Mouse (Mus musculus): ENCODE data around the gene A730049H05Rik. TPM values are rescaled to one million over a fixed set of nuclear protein-coding genes. Genes with fewer than 3 reads are reported as not detected.

The A730049H05Rik gene
- total RNA-seq, 2 experiments from 2014 or later, result 0.99 to 2.0 TPM

DNA sequence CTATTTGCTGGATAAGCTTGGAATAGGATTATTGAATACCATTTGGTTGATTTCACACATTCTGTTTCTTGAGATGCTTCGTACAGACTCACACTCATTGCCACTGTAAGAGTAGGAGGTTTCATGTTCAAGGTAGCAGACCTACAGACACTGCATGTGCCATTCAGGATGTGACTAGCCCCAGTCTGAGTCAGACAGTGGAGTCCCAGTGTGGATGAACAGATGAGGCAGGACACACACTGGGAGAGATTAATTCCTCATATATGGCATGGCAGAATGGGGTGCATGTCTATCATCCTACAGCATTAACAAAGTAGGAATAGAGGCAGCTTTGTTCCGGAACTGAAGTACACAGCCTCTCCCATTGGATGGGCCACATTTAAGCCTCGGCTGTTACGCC lies 61.0 kb downstream of the A730049H05Rik start:
- DNase-seq (ENCODE audit: low spot score in 2 of 2), result no peak

DNA sequence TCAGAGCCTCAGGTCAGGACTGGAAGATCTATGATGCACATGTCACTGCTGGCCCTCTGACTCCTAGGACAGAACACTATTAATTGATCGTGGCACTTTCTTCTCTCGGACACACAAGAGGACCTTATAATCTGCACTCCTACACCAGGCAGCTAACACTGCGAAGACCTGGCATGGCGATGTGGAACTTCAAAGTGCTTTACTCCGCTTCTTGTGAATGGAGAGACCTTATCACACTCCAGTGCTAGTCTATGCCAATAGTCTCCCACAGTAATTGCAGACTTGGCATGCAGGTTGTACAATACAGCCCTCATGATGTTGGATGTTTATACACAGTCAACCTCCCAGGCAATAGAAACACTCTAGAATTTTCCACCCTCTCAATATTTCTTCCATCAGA lies 62.5 kb downstream of the A730049H05Rik start:
- DNase-seq (ENCODE audit: low spot score in 2 of 2), result no peak

DNA sequence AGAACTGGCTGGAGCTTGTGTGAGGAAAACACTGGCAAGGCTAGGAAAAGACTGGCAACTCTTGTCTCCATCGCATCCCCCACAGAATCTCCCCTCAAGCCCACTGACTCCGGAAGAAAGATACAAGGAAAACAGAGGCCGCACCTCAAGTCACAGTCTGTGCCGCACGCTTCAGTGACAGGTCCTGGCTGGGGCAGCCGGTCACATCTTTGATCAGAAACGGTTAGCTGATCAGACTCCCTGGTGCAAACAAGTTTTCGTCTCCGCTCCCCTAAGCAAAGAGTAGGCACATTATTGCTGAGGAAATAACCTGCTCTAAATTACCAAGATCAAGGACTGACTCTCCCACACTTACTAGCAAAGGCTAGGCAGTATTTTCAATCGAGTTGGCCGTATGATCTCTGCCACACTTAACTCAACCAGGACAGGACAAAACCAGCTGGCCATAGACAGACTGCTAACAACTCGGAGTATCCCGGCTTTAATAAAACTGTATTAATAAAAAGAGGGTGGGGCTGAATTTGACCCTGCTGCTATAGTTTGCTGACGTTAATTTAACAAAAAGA lies 63.5 kb downstream of the A730049H05Rik start:
- DNase-seq (ENCODE audit: low spot score in 2 of 2), result no peak

DNA sequence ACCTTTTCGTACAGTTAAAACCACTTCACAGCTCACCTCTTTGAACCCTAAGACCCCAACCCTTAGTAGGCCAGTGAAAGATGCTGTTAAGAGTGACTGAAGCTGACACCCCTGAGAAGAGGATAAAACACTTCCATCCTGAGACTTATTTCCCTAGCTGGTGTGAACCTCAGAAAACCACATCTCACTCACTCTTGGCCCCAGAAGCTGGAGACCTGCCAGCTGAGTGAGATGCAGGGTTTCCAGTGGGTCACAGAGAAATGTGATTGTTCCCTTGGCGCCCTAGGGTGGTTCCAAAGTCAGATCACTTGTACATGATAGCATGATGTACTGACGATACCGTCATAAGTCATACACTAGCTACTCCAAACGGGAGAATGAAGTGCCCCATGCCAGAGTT lies 66.2 kb downstream of the A730049H05Rik start:
- DNase-seq (ENCODE audit: low spot score in 2 of 2), result no peak

DNA sequence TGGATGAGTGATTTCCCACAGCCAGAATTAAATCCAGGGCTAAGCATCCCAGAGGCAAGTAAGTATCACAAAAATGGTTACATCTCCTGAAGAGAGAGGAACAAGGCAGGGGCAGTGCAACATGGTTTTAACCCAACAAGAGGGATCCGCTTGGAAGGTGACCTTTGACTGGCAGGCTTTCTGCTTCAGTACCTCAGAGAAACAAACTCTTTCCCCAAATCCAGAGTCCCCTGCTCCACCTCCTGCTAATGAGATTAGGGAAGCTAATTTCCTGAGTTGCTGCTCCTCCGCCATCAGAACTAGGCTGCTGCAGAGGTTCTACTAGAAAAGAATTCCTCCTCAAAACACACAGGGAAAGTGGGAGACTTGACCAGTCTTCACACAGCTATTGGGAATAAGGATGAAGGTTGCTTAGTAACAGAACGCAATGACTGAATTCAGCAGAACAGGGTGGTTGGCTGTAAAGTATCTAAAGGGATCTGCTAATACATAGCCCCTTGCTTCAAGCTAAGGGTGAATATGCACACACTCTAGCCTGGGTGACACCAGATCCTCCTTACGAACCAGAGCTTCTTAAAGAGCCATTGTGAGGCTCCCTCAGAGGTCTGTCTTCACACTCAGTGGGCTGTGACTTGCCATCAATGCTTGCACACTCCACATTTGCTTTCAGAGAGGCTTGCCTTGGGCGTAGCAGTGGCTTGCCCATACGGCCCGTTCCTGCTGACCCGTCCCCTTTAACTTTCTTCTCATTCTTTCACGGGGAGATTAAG lies 67.0 kb downstream of the A730049H05Rik start:
- no peak for DNase-seq (ENCODE audit: low spot score in 2 of 2)

DNA sequence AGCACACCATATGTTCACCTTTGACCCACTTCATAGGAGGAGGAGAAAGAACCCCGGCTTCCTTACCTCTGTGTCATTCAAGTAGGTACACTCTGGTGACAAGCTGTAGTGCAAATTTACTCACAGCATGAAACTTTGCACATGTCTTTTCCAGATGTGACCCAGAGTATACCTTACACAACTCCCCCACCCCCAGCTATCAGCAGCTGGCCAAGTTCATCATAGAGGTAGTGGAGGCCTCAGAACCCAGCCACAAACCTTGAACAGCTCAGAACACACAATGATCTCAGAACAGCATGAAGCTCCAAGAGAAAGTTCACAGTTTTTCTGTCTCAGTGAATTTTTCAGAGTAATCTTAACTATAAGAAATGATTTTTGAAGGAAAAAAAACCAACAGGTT lies 75.3 kb downstream of the A730049H05Rik start:
- DNase-seq (ENCODE audit: low spot score in 2 of 2), result no peak

Other genes starting within 250 kb of the A730049H05Rik start
- 10 to 100 TPM; 12.1 to 14.2 TPM for gene Prickle2, start 110.3 kb upstream of the A730049H05Rik start, total RNA-seq (2021)
- gene Gm15737, start 52.9 kb downstream of the A730049H05Rik start, total RNA-seq (2021), result under 1 TPM in 1 of 2 experiments, not detected in 1; 0.08 TPM
- 10 to 100 TPM; 47.3 to 52.0 TPM for gene Adamts9, start 127.0 kb downstream of the A730049H05Rik start, total RNA-seq (2021)